Mouse (Mus musculus): ENCODE measurements at regions not wholly inside any gene's neighbourhood (a gene's known extent, or its start where the extent isn't known, plus 50 kb on each side); places are given as distances from the start of the nearest gene placed in this dataset.

GRCm38 (mm10) chr6:10970587-10971138, 936.6 kb downstream of the Ndufa4 start:
- DNase-seq (ENCODE audit: extremely low spot score, low spot score): peak; percentile 49

- DNase-seq (ENCODE audit: extremely low spot score, low spot score): peak; percentile 29
These were observed 937.3 kb downstream of the Ndufa4 start for GRCm38 (mm10) chr6:10969841-10970536.

- no peak for DNase-seq (ENCODE audit: extremely low spot score, low spot score)
These were observed 963.8 kb downstream of the Ndufa4 start for GRCm38 (mm10) chr6:10943545-10943944.

DNA sequence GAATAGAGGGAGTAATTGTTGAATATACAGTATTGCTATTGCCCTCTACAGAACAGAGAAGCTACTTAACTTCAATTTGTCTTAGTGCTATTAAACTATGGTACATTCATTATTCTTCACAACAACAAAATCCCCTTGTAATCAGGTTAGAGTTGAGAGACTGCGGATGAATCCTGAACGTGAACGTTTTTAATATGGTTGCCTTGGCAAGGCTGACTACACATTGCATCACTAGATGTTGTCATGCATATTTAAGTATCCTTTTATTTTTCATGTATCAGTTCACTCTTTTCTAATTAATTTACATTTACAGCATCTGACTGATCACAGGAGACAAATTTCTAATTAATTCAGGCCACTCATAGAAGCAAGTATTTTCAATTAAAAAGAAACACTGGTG, 965.8 kb downstream of the Ndufa4 start:
- DNase-seq (ENCODE audit: extremely low spot score, low spot score): no peak

Data from neural tube, embryonic 10.5 days (tissue).